Mouse (Mus musculus) forebrain, embryonic 10.5 days (tissue): Measurements from ENCODE around the gene Ptges3. TPM values are rescaled to one million over a fixed set of nuclear protein-coding genes. Genes with fewer than 3 reads are reported as not detected.

Experiments
- DNase-seq: peaks from one replicate; pipeline ENCODE4 v3.0.0-alpha.2; 2017; ENCODE audit warnings: low spot score; ENCODE audit errors: extremely low spot score
- H3K27ac ChIP-seq: fragments of 300-500 bp; sonication (generic); 2 replicates; pipeline ENCODE4 v1.5.1; 2016; ENCODE audit warnings: mild to moderate bottlenecking
- H3K27me3 ChIP-seq: fragments of 300-500 bp; sonication (generic); 2 replicates; pipeline ENCODE4 v1.6.1; 2016; ENCODE audit warnings: mild to moderate bottlenecking; ENCODE audit not compliant: poor library complexity, severe bottlenecking
- H3K36me3 ChIP-seq: fragments of 300-500 bp; sonication (generic); replicated peaks from 2 replicates; pipeline ENCODE4 v1.6.1; 2016; ENCODE audit warnings: mild to moderate bottlenecking, moderate library complexity
- H3K4me1 ChIP-seq: fragments of 300-500 bp; sonication (generic); 2 replicates; pipeline ENCODE4 v1.6.1; 2016
- H3K4me3 ChIP-seq: fragments of 300-500 bp; sonication (generic); 2 replicates; pipeline ENCODE4 v1.5.1; 2016; ENCODE audit warnings: mild to moderate bottlenecking, moderate library complexity
- H3K9me3 ChIP-seq: fragments of 300-500 bp; sonication (generic); 2 replicates; pipeline ENCODE4 v1.6.1; 2016; ENCODE audit warnings: mild to moderate bottlenecking, moderate library complexity
- WGBS: fragments of 180-500 bp; shearing (Covaris S2); methylation state at CpG from one replicate; pipeline ENCODE4 v1.1.7; 2016; 5-methylcytosine and 5-hydroxymethylcytosine counted together
- polyA plus RNA-seq: library from polyadenylated mRNA; unstranded; fragments of >200 nt; fragmentation: Nextera tagmentation; extraction: Ambion mirVana; gene quantifications from 2 replicates; pipeline ENCODE4 v1.2.1, GENCODE M21; 2016

Ptges3 gene
- polyA plus RNA-seq, 1 experiment from 2014 or later = 733 TPM

- 78% methylated on average over 5 of the region's 5 CpGs for WGBS
- no peaks in the 10 kb centered on the region for H3K9me3 ChIP-seq
- H3K27me3 ChIP-seq = no peaks in the 10 kb centered on the region; the same call in 1 of the 2 replicates
- peaks cover 61% of the 10 kb centered on the region for H3K36me3 ChIP-seq
- DNase-seq = no peak
- H3K27ac ChIP-seq = no peak overlapping the region
- H3K4me3 ChIP-seq = no peak overlapping the region
- peaks cover 47% of the 10 kb centered on the region for H3K4me1 ChIP-seq
Observed at GRCm38 (mm10) chr10:128089842-128090241, 31.1 kb downstream of the Ptges3 start.

GRCm38 (mm10) chr10:128090651-128091563 lies 32.2 kb downstream of the Ptges3 start:
- peak; percentile 83 for DNase-seq
- H3K36me3 ChIP-seq = peaks cover 50% of the 10 kb centered on the region
- H3K27ac ChIP-seq = peak overlapping the region; percentile 95; the same call in 1 of the 2 replicates
- 9% methylated on average over 14 of the region's 14 CpGs for WGBS
- H3K9me3 ChIP-seq = no peaks in the 10 kb centered on the region
- peaks cover 52% of the 10 kb centered on the region for H3K4me1 ChIP-seq
- no peaks in the 10 kb centered on the region; the same call in 1 of the 2 replicates for H3K27me3 ChIP-seq
- peak overlapping the region; percentile 90 for H3K4me3 ChIP-seq

- peaks cover 41% of the 10 kb centered on the region for H3K36me3 ChIP-seq
- peak within 1 kb of the TSS; percentile 95 for H3K27ac ChIP-seq
- peak; percentile 43 for DNase-seq
- H3K4me3 ChIP-seq = peak within 1 kb of the TSS; percentile 90
- 2% methylated on average over 20 of the region's 20 CpGs for WGBS
- H3K4me1 ChIP-seq = peaks cover 62% of the 10 kb centered on the region
- H3K9me3 ChIP-seq = no peaks in the 10 kb centered on the region
- no peaks in the 10 kb centered on the region; the same call in 1 of the 2 replicates for H3K27me3 ChIP-seq
Observed at GRCm38 (mm10) chr10:128091564-128092505, 33.1 kb downstream of the Ptges3 start, which contains the start of gene Baz2a. Gene Baz2a, plus strand, starts transcription at chr10:128091577.

DNA sequence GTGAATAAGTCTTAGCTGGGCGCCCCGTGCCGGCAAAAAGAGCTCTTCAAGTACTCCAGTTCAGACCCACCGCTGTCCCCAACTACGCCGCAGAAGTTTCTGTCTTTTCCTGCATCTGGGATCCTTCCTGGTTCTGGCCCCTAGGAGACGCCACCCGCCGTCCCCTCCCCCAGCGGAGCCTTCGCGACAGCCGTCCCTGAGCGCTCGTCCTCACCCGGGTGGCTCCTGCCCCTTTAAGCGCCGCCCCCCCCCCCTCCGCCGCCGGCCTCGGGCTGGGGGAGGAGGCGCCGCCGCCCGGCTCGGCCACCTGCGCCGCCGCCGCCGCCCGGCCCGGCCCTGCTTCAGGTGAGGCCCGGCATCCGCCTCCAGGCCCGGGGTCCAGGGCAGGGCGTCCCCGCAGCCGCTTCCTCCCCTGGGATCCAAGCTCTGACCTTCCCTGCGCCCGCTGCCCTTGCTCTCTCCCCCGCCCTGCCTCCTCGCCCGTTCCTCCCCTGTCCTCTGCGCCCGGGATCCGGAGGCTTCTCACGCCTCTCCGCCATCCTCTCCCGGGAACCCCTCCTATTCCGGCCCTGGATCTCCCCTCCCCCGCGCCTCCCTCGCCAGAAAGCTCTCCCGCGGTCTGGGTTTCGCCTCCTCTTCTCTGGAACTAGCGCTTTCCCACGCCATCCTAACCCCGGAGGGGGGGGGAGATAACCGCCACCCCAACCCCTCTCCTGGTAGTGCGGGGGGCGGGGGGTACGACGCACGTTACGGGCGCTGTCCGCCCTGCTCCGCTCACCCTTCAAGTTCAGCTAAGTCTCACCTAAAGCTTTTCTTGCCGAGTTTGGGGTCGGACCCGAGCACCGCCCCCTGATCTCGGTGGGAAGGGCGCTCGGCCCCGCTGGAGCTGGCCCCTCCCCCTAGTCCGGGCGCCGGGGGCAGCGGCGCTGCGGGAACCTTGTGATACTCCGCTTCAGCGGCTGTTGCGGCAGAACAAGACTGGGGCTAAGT lies 34.0 kb downstream of the Ptges3 start:
- peaks cover 32% of the 10 kb centered on the region for H3K36me3 ChIP-seq

GRCm38 (mm10) chr10:128093496-128094294 lies 34.9 kb downstream of the Ptges3 start:
- peaks cover 23% of the 10 kb centered on the region for H3K36me3 ChIP-seq
- H3K27ac ChIP-seq = peak overlapping the region; percentile 95
- no peaks in the 10 kb centered on the region; the same call in 1 of the 2 replicates for H3K27me3 ChIP-seq
- peaks cover 74% of the 10 kb centered on the region for H3K4me1 ChIP-seq
- DNase-seq = peak; percentile 19
- H3K9me3 ChIP-seq = no peaks in the 10 kb centered on the region
- WGBS = 29% methylated on average over 13 of the region's 13 CpGs
- peak overlapping the region; percentile 90 for H3K4me3 ChIP-seq

More for the DNA sequence above, 34.0 kb downstream of the Ptges3 start:
- no peaks in the 10 kb centered on the region for H3K9me3 ChIP-seq
- DNase-seq = peak; percentile 80
- under 1% methylated on average over 82 of the region's 88 CpGs for WGBS
- H3K27ac ChIP-seq = peak overlapping the region; percentile 95
- peaks cover 65% of the 10 kb centered on the region for H3K4me1 ChIP-seq
- H3K27me3 ChIP-seq = no peaks in the 10 kb centered on the region; the same call in 1 of the 2 replicates
- H3K4me3 ChIP-seq = peak overlapping the region; percentile 90

GRCm38 (mm10) chr10:128094340-128094968 lies 35.7 kb downstream of the Ptges3 start:
- Histone ChIP-seq H3K27ac (peak overlapping the region; percentile 95), H3K36me3 (peaks cover 15% of the 10 kb centered on the region), H3K4me3 (peak overlapping the region; percentile 90), H3K27me3 (no peaks in the 10 kb centered on the region; the same call in 1 of the 2 replicates), H3K9me3 (no peaks in the 10 kb centered on the region), H3K4me1 (peaks cover 75% of the 10 kb centered on the region)
- WGBS = 10% methylated on average over 19 of the region's 19 CpGs
- peak; percentile 80 for DNase-seq

DNA sequence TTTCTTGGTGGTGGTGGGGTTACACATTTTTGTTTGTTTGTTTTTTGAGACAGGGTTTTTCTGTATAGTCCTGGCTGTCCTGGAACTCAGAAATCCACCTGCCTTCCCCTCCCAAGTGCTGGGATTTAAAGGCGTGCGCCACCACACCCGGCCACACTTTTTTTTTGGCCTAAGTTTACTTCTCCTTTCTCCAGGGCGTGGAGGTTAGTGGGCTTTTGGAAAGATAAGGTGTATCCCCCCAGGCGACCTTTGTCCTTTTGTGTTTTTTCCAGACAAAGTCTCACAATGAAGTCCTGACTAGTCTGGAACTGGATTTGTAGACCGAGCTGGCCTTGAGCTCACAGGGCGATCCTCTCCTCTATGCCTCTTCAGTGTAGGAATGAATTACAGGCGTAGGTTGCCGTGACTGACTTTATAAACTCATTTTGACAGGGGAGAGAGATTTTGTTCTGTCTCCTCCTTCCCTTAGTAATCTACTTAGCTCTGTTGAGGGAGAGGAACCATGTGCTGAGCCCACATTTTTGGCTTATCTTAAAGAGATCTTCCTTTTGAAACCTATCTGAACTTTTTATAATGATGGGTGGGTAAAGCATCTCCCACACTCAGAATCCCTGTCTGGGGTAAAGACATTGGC lies 36.4 kb downstream of the Ptges3 start:
- no peaks in the 10 kb centered on the region for H3K9me3 ChIP-seq
- H3K36me3 ChIP-seq = peaks cover 8% of the 10 kb centered on the region
- H3K27ac ChIP-seq = peak overlapping the region; percentile 95
- peak overlapping the region; percentile 90 for H3K4me3 ChIP-seq
- peaks cover 75% of the 10 kb centered on the region for H3K4me1 ChIP-seq
- no peak for DNase-seq
- WGBS = 19% methylated on average over 9 of the region's 9 CpGs
- no peaks in the 10 kb centered on the region; the same call in 1 of the 2 replicates for H3K27me3 ChIP-seq

DNA sequence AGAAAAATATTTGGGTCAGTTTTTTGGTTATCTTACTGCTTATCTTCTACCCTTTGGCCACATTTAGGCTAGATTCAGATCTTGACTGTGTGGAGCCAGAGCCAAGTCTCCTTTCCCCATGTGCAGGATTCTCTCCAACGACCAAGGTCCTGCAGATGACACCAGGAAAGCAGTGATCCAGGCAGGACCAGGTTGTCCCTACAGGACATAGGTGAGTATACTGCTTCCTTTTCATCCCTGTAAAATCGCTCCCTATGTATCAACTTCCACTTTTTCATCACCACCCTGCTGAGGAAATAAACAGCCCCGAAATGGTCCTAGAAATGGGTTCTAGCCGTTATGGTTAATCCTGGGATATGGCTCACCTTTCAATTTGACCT lies 37.5 kb downstream of the Ptges3 start:
- DNase-seq = no peak

DNA sequence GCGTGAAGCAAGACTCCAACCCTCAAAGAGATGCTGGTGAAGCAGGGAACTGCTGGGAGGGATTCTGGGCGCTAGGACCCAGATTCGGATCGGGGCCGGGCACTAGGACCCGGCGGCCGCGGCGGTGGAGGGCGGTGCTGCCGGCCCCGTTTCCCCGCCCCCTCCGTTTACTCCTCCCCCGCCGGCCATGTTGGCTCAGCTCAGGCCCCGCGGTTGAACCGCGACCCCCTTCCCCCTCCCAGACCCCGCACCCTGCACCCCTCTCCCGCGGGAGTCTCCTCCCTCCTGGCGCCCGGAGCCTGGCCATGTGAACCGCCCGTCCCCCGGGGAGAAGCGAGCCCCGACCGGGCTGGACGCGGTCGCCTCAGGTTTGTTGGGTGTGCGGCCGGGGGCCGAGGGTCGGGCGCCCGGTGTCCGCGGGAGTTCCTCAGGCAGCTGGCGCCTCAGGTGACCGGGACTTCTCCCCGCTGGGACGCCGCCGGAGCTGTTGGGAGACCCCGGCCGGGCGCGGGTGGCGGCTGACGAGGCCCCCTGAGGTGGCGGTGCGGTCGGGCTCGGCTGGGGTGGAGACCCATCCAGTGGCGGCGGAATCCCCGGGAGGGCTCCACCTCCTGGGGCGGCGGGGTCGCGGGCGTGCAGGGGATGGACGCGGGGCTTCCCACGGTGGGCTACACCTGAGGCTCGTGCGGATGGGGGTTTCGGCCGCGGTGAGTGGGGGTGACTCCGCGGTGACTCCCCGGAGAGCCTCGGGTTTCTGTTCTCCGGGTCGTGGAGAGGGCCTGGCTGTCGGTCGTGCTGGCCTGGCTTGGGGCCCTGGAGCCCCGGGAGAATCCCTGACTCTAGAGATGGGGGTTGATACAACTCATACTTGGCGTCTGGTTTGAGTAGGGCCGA lies 38.2 kb downstream of the Ptges3 start:
- DNase-seq = peak; percentile 92
- Histone ChIP-seq H3K4me3 (peak overlapping the region; percentile 100), H3K36me3 (peaks cover 13% of the 10 kb centered on the region), H3K27ac (peak overlapping the region; percentile 91), H3K27me3 (no peaks in the 10 kb centered on the region; the same call in 1 of the 2 replicates), H3K4me1 (peaks cover 61% of the 10 kb centered on the region), H3K9me3 (no peaks in the 10 kb centered on the region)
- under 1% methylated on average over 86 of the region's 86 CpGs for WGBS

More for the DNA sequence above, 37.5 kb downstream of the Ptges3 start:
- peaks cover 68% of the 10 kb centered on the region for H3K4me1 ChIP-seq
- no peaks in the 10 kb centered on the region for H3K9me3 ChIP-seq
- 16% methylated on average over 4 of the region's 4 CpGs for WGBS
- H3K36me3 ChIP-seq = peaks cover 9% of the 10 kb centered on the region
- H3K4me3 ChIP-seq = peak overlapping the region; percentile 100
- H3K27ac ChIP-seq = peak overlapping the region; percentile 91
- no peaks in the 10 kb centered on the region; the same call in 1 of the 2 replicates for H3K27me3 ChIP-seq
